Mouse (Mus musculus): ENCODE measurements around the gene BC107364. TPM values are rescaled to one million over a fixed set of nuclear protein-coding genes. Genes with fewer than 3 reads are reported as not detected.
"Not testable (repeated sequence)": the region's sequence is repeated elsewhere in the genome, so short reads cannot be mapped to it uniquely, and the experiment has no call there.

BC107364 gene
- polyA plus RNA-seq, 1 experiment from 2014 or later = not detected

GRCm38 (mm10) chr3:96469626-96470025 lies 17.5 kb upstream of the BC107364 start:
- no peaks in the 10 kb centered on the region; the same call in 1 of the 2 replicates for H3K4me1 ChIP-seq (ENCODE audit: control insufficient read depth, insufficient read depth, low read length)
- H3K4me3 ChIP-seq (ENCODE audit: low read depth, low read length) = no peak overlapping the region
- H3K36me3 ChIP-seq (ENCODE audit: control insufficient read depth, insufficient read depth, low read length) = no peaks in the 10 kb centered on the region
- DNase-seq (ENCODE audit: low spot score) = no peak
- ATAC-seq (ENCODE audit: low read depth) = no peak
- H3K4me2 ChIP-seq (ENCODE audit: low read depth, low read length) = no peak overlapping the region
- H3K27ac ChIP-seq (replicated peaks; ENCODE audit: low read depth, low read length) = no peak overlapping the region
- no peaks in the 10 kb centered on the region for H3K9me3 ChIP-seq (ENCODE audit: control insufficient read depth, low read length)
- WGBS = 81% methylated on average over 3 of the region's 3 CpGs
- H3K9ac ChIP-seq (ENCODE audit: low read depth, low read length) = no peak overlapping the region
- peaks cover 34% of the 10 kb centered on the region for H3K27me3 ChIP-seq (replicated peaks; ENCODE audit: control insufficient read depth, insufficient read depth, low read length)

DNA sequence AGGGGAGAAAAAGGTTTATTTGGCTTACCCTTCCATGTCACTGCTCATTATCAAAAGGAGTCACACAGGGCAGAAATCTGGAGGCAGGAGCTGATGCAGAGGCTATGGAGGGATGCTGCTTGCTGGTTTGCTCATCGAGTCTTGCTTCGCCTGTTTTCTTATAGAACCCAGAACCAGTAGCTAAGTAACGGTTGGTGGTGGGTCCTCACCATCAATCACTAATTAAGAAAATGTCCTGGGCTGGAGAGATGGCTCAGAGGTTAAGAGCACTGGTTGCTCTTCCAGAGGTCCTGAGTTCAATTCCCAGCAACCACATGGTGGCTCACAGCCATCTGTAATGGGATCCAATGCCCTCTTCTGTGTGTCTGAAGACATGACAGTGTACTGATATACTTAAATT lies 16.2 kb upstream of the BC107364 start:
- not testable (repeated sequence) for ATAC-seq (ENCODE audit: low read depth)

DNA sequence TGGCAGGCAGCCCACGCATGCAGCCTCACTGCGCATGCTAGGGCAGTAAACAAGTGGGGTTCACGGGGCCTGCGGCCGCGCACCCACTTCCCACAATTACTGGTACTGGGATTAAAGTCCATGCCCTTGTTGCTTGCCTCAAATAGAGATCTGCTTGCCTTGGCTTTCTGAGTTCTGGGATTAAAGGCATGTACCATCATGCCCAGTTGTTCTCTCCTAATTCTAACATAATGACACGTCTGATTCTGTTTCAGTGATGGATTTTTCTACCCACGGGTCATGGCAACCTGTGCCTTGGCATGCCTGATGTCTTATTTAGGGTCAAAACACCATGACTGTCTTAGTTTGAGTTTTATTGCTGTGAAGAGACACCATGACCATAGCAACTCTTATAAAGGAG lies 15.5 kb upstream of the BC107364 start:
- WGBS = 85% methylated on average over 8 of the region's 8 CpGs

More for the DNA sequence above, 16.2 kb upstream of the BC107364 start:
- not testable (repeated sequence) for H3K9me3 ChIP-seq (ENCODE audit: control insufficient read depth, low read length); H3K4me1 ChIP-seq (ENCODE audit: control insufficient read depth, insufficient read depth, low read length); H3K36me3 ChIP-seq (ENCODE audit: control insufficient read depth, insufficient read depth, low read length); H3K4me3 ChIP-seq (ENCODE audit: low read depth, low read length); H3K4me2 ChIP-seq (ENCODE audit: low read depth, low read length); DNase-seq (ENCODE audit: low spot score); H3K9ac ChIP-seq (ENCODE audit: low read depth, low read length); H3K27ac ChIP-seq (replicated peaks; ENCODE audit: low read depth, low read length)
- WGBS = 87% methylated on average over 3 of the region's 3 CpGs
- H3K27me3 ChIP-seq (replicated peaks; ENCODE audit: control insufficient read depth, insufficient read depth, low read length) = peaks cover 33% of the 10 kb centered on the region

DNA sequence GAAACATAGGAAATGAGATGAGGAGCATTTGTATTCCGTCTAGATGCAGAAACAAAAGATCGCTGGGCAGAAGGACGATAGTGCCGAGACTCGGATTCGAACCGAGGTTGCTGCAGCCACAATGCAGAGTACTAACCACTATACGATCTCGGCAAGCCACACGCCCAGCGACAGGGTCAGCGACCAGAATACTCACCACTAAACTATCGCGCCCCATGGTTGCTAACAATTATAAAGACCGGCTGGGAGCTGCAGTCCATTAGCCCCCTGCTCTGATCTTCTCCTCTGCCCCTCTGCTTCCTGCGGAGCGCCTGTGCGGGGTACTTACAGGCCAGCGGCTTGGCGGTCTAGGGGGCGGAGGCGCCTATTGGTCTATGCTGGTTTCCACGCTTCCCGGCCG lies 11.8 kb upstream of the BC107364 start:
- whole genome bisulfite sequencing = 12% methylated on average over 24 of the region's 25 CpGs
- DNase-seq (ENCODE audit: low spot score) (peak; percentile 9), ATAC-seq (ENCODE audit: low read depth) (no peak)
- Histone ChIP-seq H3K4me3 (ENCODE audit: low read depth, low read length) (no peak overlapping the region), H3K4me1 (ENCODE audit: control insufficient read depth, insufficient read depth, low read length) (no peaks in the 10 kb centered on the region), H3K36me3 (ENCODE audit: control insufficient read depth, insufficient read depth, low read length) (no peaks in the 10 kb centered on the region), H3K27ac (replicated peaks; ENCODE audit: low read depth, low read length) (no peak overlapping the region), H3K4me2 (ENCODE audit: low read depth, low read length) (no peak overlapping the region), H3K9ac (ENCODE audit: low read depth, low read length) (0 out of 2 replicates have a peak overlapping the region, but pooled peaks have one; percentile 26), H3K27me3 (replicated peaks; ENCODE audit: control insufficient read depth, insufficient read depth, low read length) (peaks cover 21% of the 10 kb centered on the region), H3K9me3 (ENCODE audit: control insufficient read depth, low read length) (no peaks in the 10 kb centered on the region)

More for the DNA sequence above, 15.5 kb upstream of the BC107364 start:
- Histone ChIP-seq H3K36me3 (ENCODE audit: control insufficient read depth, insufficient read depth, low read length) (no peaks in the 10 kb centered on the region), H3K27me3 (replicated peaks; ENCODE audit: control insufficient read depth, insufficient read depth, low read length) (peaks cover 28% of the 10 kb centered on the region), H3K27ac (replicated peaks; ENCODE audit: low read depth, low read length) (no peak overlapping the region), H3K4me2 (ENCODE audit: low read depth, low read length) (no peak overlapping the region), H3K9me3 (ENCODE audit: control insufficient read depth, low read length) (no peaks in the 10 kb centered on the region), H3K9ac (ENCODE audit: low read depth, low read length) (no peak overlapping the region), H3K4me3 (ENCODE audit: low read depth, low read length) (no peak overlapping the region), H3K4me1 (ENCODE audit: control insufficient read depth, insufficient read depth, low read length) (no peaks in the 10 kb centered on the region)
- DNase-seq (ENCODE audit: low spot score) (no peak), ATAC-seq (ENCODE audit: low read depth) (no peak)

- not testable (repeated sequence) for DNase-seq (ENCODE audit: low spot score); H3K4me3 ChIP-seq (ENCODE audit: low read depth, low read length); H3K4me1 ChIP-seq (ENCODE audit: control insufficient read depth, insufficient read depth, low read length); H3K27ac ChIP-seq (replicated peaks; ENCODE audit: low read depth, low read length); H3K4me2 ChIP-seq (ENCODE audit: low read depth, low read length); H3K9ac ChIP-seq (ENCODE audit: low read depth, low read length); H3K36me3 ChIP-seq (ENCODE audit: control insufficient read depth, insufficient read depth, low read length); H3K9me3 ChIP-seq (ENCODE audit: control insufficient read depth, low read length)
- peaks cover 22% of the 10 kb centered on the region for H3K27me3 ChIP-seq (replicated peaks; ENCODE audit: control insufficient read depth, insufficient read depth, low read length)
- ATAC-seq (ENCODE audit: low read depth) = peak; percentile 39
- no CpG with 5 or more reads among the region's 19 CpGs for WGBS
Measured at GRCm38 (mm10) chr3:96460568-96460870, 8.4 kb upstream of the BC107364 start.

GRCm38 (mm10) chr3:96459757-96460567 lies 7.9 kb upstream of the BC107364 start:
- peak; percentile 88 for ATAC-seq (ENCODE audit: low read depth)
- not testable (repeated sequence) for H3K9me3 ChIP-seq (ENCODE audit: control insufficient read depth, low read length); H3K4me3 ChIP-seq (ENCODE audit: low read depth, low read length); H3K36me3 ChIP-seq (ENCODE audit: control insufficient read depth, insufficient read depth, low read length); H3K27ac ChIP-seq (replicated peaks; ENCODE audit: low read depth, low read length); DNase-seq (ENCODE audit: low spot score); H3K4me2 ChIP-seq (ENCODE audit: low read depth, low read length); H3K9ac ChIP-seq (ENCODE audit: low read depth, low read length); H3K4me1 ChIP-seq (ENCODE audit: control insufficient read depth, insufficient read depth, low read length)
- peaks cover 16% of the 10 kb centered on the region for H3K27me3 ChIP-seq (replicated peaks; ENCODE audit: control insufficient read depth, insufficient read depth, low read length)
- WGBS = 0% methylated on average over 1 of the region's 58 CpGs

- H3K9me3 ChIP-seq (ENCODE audit: control insufficient read depth, low read length); H3K4me3 ChIP-seq (ENCODE audit: low read depth, low read length); H3K4me1 ChIP-seq (ENCODE audit: control insufficient read depth, insufficient read depth, low read length); H3K27me3 ChIP-seq (replicated peaks; ENCODE audit: control insufficient read depth, insufficient read depth, low read length); H3K4me2 ChIP-seq (ENCODE audit: low read depth, low read length); DNase-seq (ENCODE audit: low spot score); H3K9ac ChIP-seq (ENCODE audit: low read depth, low read length); H3K27ac ChIP-seq (replicated peaks; ENCODE audit: low read depth, low read length); H3K36me3 ChIP-seq (ENCODE audit: control insufficient read depth, insufficient read depth, low read length): not testable (repeated sequence)
- ATAC-seq (ENCODE audit: low read depth) = peak; percentile 3; the same call in 1 of the 2 replicates
- no CpG with 5 or more reads among the region's 48 CpGs for WGBS
Measured at GRCm38 (mm10) chr3:96458886-96459439, 6.9 kb upstream of the BC107364 start.

DNA sequence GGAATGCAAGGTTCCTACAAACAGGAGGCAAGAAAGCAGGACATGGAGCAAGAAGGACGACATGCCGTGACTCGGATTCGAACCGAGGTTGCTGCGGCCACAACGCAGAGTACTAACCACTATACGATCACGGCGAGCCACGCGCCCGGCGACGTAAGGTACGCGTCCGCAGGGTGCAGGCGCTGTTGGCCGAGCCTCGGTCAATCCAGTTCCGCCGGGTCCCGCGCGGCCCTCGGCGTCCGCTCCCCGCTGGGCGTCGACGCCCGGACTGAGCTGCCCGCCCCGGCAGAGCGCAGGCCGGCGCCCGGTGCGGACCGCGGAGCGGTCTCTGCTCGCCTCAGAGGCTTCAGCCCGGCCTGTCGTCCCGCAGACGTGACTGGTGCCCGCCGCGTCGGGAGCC lies 5.9 kb upstream of the BC107364 start:
- not testable (repeated sequence) for H3K27me3 ChIP-seq (replicated peaks; ENCODE audit: control insufficient read depth, insufficient read depth, low read length); H3K36me3 ChIP-seq (ENCODE audit: control insufficient read depth, insufficient read depth, low read length); H3K9me3 ChIP-seq (ENCODE audit: control insufficient read depth, low read length); H3K4me3 ChIP-seq (ENCODE audit: low read depth, low read length); DNase-seq (ENCODE audit: low spot score); H3K9ac ChIP-seq (ENCODE audit: low read depth, low read length); H3K4me1 ChIP-seq (ENCODE audit: control insufficient read depth, insufficient read depth, low read length); H3K4me2 ChIP-seq (ENCODE audit: low read depth, low read length); H3K27ac ChIP-seq (replicated peaks; ENCODE audit: low read depth, low read length)
- no CpG with 5 or more reads among the region's 53 CpGs for WGBS
- 0 out of 2 replicates have a peak, but pooled peaks have one; percentile 9 for ATAC-seq (ENCODE audit: low read depth)

Measured in embryonic facial prominence, embryonic 14.5 days (tissue).